Comparison of ENCODE assay signal across 8 mouse cellular contexts in the genomic region with DNA sequence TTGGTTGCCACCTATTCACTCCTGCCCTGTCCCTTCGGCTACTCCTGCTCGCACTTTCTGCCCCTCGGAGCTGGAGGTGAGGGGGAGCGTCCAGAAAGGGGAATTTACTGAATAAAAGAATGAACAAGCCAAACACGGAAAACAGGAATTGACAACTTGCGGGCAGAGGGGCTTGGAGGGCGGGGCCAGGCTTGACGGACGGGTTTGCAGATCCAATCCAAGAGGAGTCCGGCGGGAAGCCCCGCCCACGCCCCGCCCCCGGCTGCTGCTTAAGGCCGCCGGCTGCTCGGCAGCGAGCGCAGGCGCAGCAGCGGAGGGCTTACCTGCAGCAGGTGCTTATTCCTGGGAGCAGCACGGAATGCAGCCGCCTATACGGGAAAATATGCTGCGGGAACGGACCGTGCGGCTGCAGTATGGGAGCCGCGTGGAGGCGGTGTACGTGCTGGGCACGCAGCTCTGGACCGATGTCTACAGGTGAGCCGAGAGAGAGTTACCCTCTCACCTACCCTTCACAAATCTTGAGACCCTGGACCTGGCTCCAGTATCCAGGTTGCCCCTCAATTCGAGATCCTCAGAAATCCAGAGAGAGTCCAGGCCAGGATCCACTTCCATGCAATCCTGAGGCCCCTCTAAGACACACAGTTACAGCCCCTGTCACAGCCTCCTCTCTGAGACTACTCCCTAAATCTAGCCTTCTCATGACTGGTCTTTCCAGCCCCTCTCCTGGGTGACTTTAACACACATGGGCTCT. TPM values are rescaled to one million over a fixed set of nuclear protein-coding genes. Genes with fewer than 3 reads are reported as not detected.
DNase-seq lines count a peak whose midpoint lies in the region; ATAC-seq lines count a peak whose summit lies in the region.

A gene (plus strand): TSS at position 269 of the 751 bp plus-strand sequence.

- H3K4me2 ChIP-seq in hindbrain, embryonic 13.5 days, result peak within 1 kb of the TSS; percentile 60

- no peak within 1 kb of the TSS for H3K27ac ChIP-seq in hindbrain, embryonic 13.5 days

- H3K4me1 ChIP-seq in hindbrain, embryonic 13.5 days (replicated peaks), result peaks cover 19% of the 10 kb centered on the region

- no peaks in the 10 kb centered on the region for H3K36me3 ChIP-seq in hindbrain, embryonic 13.5 days

- H3K9me3 ChIP-seq in hindbrain, embryonic 13.5 days, result no peaks in the 10 kb centered on the region

- peak; percentile 80 for DNase-seq in MN1 (ENCODE audit: low spot score)
- peak; percentile 93 for DNase-seq in cerebellum, postnatal 10 days
- DNase-seq in frontal cortex, postnatal 36 days (ENCODE audit: low spot score in 2 of 2), result peak; percentile 60
- DNase-seq in layer of hippocampus, postnatal 25 days (ENCODE audit: extremely low spot score in 1 of 2, low spot score in 1 of 2), result peak; percentile 54 to 65
- peak; percentile 73 for DNase-seq in lung, postnatal 14 days
- peak; percentile 46 for DNase-seq in ovary, postnatal 14 days (ENCODE audit: low spot score)
- peak; percentile 93 for DNase-seq in thymus, postnatal 0 days (ENCODE audit: low spot score)

- peak within 1 kb of the TSS; percentile 55 for H3K9ac ChIP-seq in hindbrain, embryonic 13.5 days

- peak; percentile 87 for ATAC-seq in hindbrain, embryonic 13.5 days (ENCODE audit: low FRiP score)

- WGBS in hindbrain, embryonic 13.5 days, result 2% methylated on average over 37 of the region's 37 CpGs

- peak within 1 kb of the TSS; percentile 35 for H3K4me3 ChIP-seq in hindbrain, embryonic 13.5 days

- H3K27me3 ChIP-seq in hindbrain, embryonic 13.5 days, result peaks cover 74% of the 10 kb centered on the region

RNA-seq across cellular contexts. Expression of the gene that starts here (rescaled TPM):
- 0.89 and 1.1 TPM in 2 replicates for polyA plus RNA-seq in hindbrain, embryonic 13.5 days (2015; fragmentation: Nextera tagmentation; extraction: Ambion mirVana)
- total RNA-seq in layer of hippocampus, postnatal 25 days (2021), result 10 to 100 TPM; 21.2 to 22.2 TPM
- polyA plus RNA-seq in thymus, postnatal 0 days (2015; fragmentation: Nextera tagmentation; extraction: Ambion mirVana), result 13.6 and 14.8 TPM in 2 replicates
